Mouse (Mus musculus): ENCODE results near the gene Kctd18. TPM values are rescaled to one million over a fixed set of nuclear protein-coding genes. Genes with fewer than 3 reads are reported as not detected.
"Not testable (repeated sequence)": the region's sequence is repeated elsewhere in the genome, so short reads cannot be mapped to it uniquely, and the experiment has no call there.

Kctd18 gene
- polyA plus RNA-seq, 1 experiment from 2014 or later, result 21.0 TPM

DNA sequence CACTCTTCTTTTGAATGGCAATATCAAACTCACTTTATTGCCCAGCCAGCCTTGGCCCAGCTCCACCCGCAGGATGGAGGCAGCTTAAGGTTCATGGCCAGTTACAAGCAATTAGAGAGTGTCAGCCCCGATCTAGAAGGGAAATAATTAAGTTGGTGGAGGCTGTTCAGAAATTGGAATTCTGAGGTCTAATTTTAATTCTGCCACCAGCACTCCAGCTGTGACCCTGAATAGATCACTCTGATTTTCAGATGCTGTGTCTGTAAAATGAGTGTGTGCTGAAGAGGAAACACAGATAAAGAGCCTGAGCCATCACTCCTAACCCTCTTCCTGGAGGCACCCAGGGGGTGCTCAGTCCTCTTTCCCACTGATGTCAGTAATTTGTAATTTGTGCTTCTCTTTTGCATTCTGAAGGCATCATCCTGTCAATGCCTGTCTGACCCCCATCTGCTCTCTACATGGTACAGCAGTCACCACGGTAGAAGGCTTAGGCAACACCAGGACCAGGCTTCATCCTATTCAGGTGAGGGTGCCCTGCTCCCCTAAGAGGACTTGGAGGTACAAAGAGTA is 28.1 kb upstream of the Kctd18 start:
- Histone ChIP-seq H3K27ac (ENCODE audit: low read depth, low read length) (no peak overlapping the region), H3K4me1 (ENCODE audit: control insufficient read depth, insufficient read depth, low read length) (no peaks in the 10 kb centered on the region), H3K27me3 (ENCODE audit: control insufficient read depth, insufficient read depth, low read length) (no peaks in the 10 kb centered on the region), H3K9me3 (ENCODE audit: control insufficient read depth, low read length) (no peaks in the 10 kb centered on the region), H3K9ac (ENCODE audit: low read length) (no peak overlapping the region), H3K4me2 (ENCODE audit: low read depth) (no peak overlapping the region), H3K36me3 (ENCODE audit: control insufficient read depth, insufficient read depth, low read length) (no peaks in the 10 kb centered on the region), H3K4me3 (ENCODE audit: low read depth, low read length) (no peak overlapping the region)
- DNase-seq (ENCODE audit: low spot score), result no peak
- no peak for ATAC-seq (ENCODE audit: insufficient read depth, low FRiP score, low TSS enrichment)
- 70% methylated on average over 3 of the region's 3 CpGs for WGBS

DNA sequence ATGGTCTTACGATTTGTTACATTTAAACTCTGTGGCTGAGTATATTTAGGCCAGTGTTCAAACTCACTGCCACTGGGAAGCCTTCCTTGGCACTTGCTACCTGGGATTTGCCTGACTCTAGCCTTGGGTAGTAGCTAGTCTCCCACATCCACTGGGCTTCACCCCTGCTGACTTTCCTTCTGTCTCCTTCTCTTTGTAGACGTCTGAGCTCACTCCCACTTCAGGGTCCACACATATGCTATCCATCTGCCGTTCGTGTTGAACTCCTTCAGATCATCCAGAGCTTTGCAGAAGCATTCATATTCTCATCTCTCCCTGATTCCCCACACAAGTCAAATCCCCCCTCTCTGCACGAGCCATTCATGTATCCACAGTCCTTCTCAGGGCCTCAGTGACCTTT is 26.8 kb upstream of the Kctd18 start:
- Histone ChIP-seq H3K4me2 (ENCODE audit: low read depth) (no peak overlapping the region), H3K9me3 (ENCODE audit: control insufficient read depth, low read length) (no peaks in the 10 kb centered on the region), H3K27me3 (ENCODE audit: control insufficient read depth, insufficient read depth, low read length) (no peaks in the 10 kb centered on the region), H3K9ac (ENCODE audit: low read length) (no peak overlapping the region), H3K27ac (ENCODE audit: low read depth, low read length) (no peak overlapping the region), H3K4me3 (ENCODE audit: low read depth, low read length) (no peak overlapping the region), H3K4me1 (ENCODE audit: control insufficient read depth, insufficient read depth, low read length) (no peaks in the 10 kb centered on the region), H3K36me3 (ENCODE audit: control insufficient read depth, insufficient read depth, low read length) (no peaks in the 10 kb centered on the region)
- DNase-seq (ENCODE audit: low spot score), result no peak
- WGBS, result 74% methylated on average over 5 of the region's 5 CpGs
- no peak for ATAC-seq (ENCODE audit: insufficient read depth, low FRiP score, low TSS enrichment)

DNA sequence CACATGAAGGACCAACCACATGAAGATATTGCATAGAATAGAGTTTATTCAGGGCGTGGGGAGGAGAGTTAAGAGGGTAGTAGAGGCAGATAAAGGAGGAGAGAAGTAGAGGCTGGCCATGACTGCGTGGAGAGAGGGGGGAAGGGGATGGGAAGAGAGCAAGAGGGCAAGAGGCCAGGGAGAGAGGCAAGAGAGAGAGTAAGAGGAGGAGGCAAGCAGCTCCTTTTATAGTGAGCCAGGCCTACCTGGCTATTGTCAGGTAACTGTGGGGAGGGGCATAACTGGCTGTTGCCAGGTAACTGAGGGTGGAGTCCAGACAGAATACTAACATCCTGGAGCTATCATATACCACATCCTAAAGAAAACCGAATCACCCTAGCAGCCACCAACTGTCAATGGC is 26.3 kb upstream of the Kctd18 start:
- H3K4me1 ChIP-seq (ENCODE audit: control insufficient read depth, insufficient read depth, low read length), result no peaks in the 10 kb centered on the region
- H3K9ac ChIP-seq (ENCODE audit: low read length), result no peak overlapping the region
- H3K4me3 ChIP-seq (ENCODE audit: low read depth, low read length), result no peak overlapping the region
- H3K27ac ChIP-seq (ENCODE audit: low read depth, low read length), result no peak overlapping the region
- no peak overlapping the region for H3K4me2 ChIP-seq (ENCODE audit: low read depth)
- no peaks in the 10 kb centered on the region for H3K36me3 ChIP-seq (ENCODE audit: control insufficient read depth, insufficient read depth, low read length)
- ATAC-seq (ENCODE audit: insufficient read depth, low FRiP score, low TSS enrichment), result no peak
- H3K27me3 ChIP-seq (ENCODE audit: control insufficient read depth, insufficient read depth, low read length), result no peaks in the 10 kb centered on the region
- no peaks in the 10 kb centered on the region for H3K9me3 ChIP-seq (ENCODE audit: control insufficient read depth, low read length)
- no peak for DNase-seq (ENCODE audit: low spot score)
- WGBS, result 75% methylated on average over 3 of the region's 3 CpGs

DNA sequence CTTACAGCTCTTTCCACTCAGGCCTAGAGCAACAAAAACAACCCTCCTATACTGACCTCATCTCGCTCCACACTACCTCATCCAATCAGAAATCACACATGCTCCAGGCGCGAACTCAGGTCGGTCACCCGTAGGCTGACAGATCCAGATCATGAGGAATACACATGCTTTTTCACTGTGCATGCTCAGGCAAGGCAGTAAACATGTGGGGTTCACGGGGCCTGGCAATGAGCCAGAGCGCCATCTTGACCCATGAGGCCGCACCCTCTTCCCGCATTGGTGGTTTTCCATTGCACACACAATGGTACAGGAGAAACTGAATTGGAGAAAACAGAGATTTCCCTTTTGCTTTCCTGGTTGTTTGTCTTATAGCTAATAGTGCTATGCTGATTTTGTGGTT is 18.6 kb upstream of the Kctd18 start:
- 93% methylated on average over 9 of the region's 9 CpGs for WGBS
- H3K27me3 ChIP-seq (ENCODE audit: control insufficient read depth, insufficient read depth, low read length); H3K36me3 ChIP-seq (ENCODE audit: control insufficient read depth, insufficient read depth, low read length); ATAC-seq (ENCODE audit: insufficient read depth, low FRiP score, low TSS enrichment); H3K9ac ChIP-seq (ENCODE audit: low read length); H3K27ac ChIP-seq (ENCODE audit: low read depth, low read length); H3K4me2 ChIP-seq (ENCODE audit: low read depth); DNase-seq (ENCODE audit: low spot score); H3K4me1 ChIP-seq (ENCODE audit: control insufficient read depth, insufficient read depth, low read length); H3K4me3 ChIP-seq (ENCODE audit: low read depth, low read length); H3K9me3 ChIP-seq (ENCODE audit: control insufficient read depth, low read length): not testable (repeated sequence)

DNA sequence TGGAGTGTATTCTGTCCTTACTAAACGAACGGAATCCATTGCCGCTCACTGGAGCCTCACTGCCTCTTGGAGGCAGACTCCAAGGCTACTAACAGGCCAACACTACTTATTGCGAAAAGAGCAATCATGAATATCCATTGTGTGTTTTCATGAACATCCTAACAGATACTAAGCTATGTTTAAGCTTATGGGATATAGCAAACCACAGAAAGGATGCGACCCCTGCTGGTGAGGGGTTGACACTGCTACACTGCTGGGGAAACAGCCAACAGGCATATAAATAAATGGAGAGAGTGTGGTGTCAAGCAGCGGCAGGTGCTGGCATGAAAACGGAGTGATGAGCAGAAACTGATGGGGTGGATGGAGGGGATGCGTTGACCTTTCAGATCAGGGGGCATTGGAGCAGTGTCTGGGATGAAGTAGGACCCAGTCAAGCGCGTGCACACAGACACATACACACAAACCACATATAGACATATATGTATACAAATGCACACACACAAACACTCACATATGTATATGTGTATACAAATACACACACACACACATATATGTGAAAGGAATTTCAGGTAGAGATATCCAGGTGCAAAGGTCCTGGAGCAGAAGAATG is 12.5 kb upstream of the Kctd18 start:
- peak; percentile 73; the same call in 1 of the 2 replicates for ATAC-seq (ENCODE audit: insufficient read depth, low FRiP score, low TSS enrichment)

DNA sequence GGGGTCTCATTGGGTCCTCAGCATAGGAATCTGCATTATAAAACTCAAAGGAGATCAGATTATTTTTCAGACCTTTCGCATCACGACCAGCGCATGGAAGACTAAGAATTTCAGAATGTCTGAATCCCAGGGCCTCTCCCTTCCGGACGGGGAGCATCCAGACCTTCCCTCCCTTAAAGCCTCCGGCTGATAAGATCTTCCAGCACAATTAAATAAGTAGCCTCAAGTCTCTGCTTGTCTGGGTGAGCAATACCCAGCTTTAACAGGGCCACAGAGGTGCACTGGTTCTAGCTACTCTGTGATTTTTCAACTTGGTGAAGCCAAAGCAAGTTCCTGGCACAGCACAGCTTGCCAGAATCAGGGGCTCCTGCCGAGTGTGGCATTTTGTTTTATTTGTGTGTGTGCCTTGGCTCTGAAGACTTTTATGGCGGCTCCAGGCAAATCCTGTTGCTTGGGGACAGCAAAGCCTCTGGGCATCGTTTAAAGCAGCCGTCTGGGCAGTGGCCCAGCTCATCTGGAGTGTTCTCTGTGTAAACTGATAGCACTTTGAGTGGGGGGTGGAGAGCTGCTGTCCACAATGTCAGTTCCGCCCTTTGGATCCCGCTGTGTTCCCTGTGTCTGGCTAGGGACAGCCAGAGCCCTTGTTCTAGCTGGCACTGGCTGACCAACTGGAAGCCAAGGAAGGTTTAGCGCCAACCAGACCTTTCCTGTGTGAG is 11.6 kb upstream of the Kctd18 start:
- no peak overlapping the region for H3K4me3 ChIP-seq (ENCODE audit: low read depth, low read length)
- H3K4me2 ChIP-seq (ENCODE audit: low read depth), result peak overlapping the region; percentile 9
- H3K27ac ChIP-seq (ENCODE audit: low read depth, low read length), result no peak overlapping the region
- 27% methylated on average over 13 of the region's 13 CpGs for WGBS
- ATAC-seq (ENCODE audit: insufficient read depth, low FRiP score, low TSS enrichment) (no peak), DNase-seq (ENCODE audit: low spot score) (peak; percentile 32)
- 0 out of 2 replicates have a peak, but pooled peaks cover 3% of the 10 kb centered on the region for H3K4me1 ChIP-seq (ENCODE audit: control insufficient read depth, insufficient read depth, low read length)
- no peaks in the 10 kb centered on the region for H3K36me3 ChIP-seq (ENCODE audit: control insufficient read depth, insufficient read depth, low read length)
- no peaks in the 10 kb centered on the region for H3K9me3 ChIP-seq (ENCODE audit: control insufficient read depth, low read length)
- no peaks in the 10 kb centered on the region for H3K27me3 ChIP-seq (ENCODE audit: control insufficient read depth, insufficient read depth, low read length)
- H3K9ac ChIP-seq (ENCODE audit: low read length), result 0 out of 2 replicates have a peak overlapping the region, but pooled peaks have one; percentile 3

More for the DNA sequence above, 12.5 kb upstream of the Kctd18 start:
- no peak overlapping the region for H3K27ac ChIP-seq (ENCODE audit: low read depth, low read length)
- DNase-seq (ENCODE audit: low spot score), result peak; percentile 80
- H3K9me3 ChIP-seq (ENCODE audit: control insufficient read depth, low read length), result no peaks in the 10 kb centered on the region
- H3K9ac ChIP-seq (ENCODE audit: low read length), result no peak overlapping the region
- H3K36me3 ChIP-seq (ENCODE audit: control insufficient read depth, insufficient read depth, low read length), result no peaks in the 10 kb centered on the region
- no peaks in the 10 kb centered on the region for H3K27me3 ChIP-seq (ENCODE audit: control insufficient read depth, insufficient read depth, low read length)
- 0 out of 2 replicates have a peak, but pooled peaks cover 3% of the 10 kb centered on the region for H3K4me1 ChIP-seq (ENCODE audit: control insufficient read depth, insufficient read depth, low read length)
- H3K4me2 ChIP-seq (ENCODE audit: low read depth), result no peak overlapping the region
- H3K4me3 ChIP-seq (ENCODE audit: low read depth, low read length), result no peak overlapping the region
- 59% methylated on average over 10 of the region's 10 CpGs for WGBS

DNA sequence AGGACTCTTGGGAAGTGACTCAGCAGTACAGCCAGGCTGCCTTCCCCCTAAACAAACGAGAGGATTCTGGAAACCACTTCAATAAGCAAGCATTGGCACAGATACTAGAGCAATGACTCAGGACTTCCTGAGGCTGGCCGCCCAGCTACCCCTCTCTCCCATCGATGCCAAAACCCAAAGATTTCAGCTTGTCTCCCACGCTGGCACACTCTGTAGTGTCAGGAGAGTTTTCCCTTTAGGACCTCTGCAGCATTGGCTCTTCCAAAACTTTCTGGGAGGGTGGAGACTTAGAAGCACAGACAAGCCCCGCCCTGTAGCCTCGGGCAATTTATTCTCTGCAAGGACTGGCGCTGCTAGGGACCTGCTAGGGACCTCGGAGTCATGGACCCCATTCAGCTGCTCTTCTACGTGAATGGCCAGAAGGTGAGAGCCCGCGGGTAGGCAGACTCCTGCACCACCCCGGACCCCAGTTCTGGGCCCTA is 10.9 kb upstream of the Kctd18 start, which contains the start of gene Aox1:
Gene Aox1 (plus strand): TSS at position 296 of the 482 bp plus-strand sequence.
- no peaks in the 10 kb centered on the region for H3K9me3 ChIP-seq (ENCODE audit: control insufficient read depth, low read length)
- H3K27ac ChIP-seq (ENCODE audit: low read depth, low read length), result no peak within 1 kb of the TSS
- peak within 1 kb of the TSS; percentile 9 for H3K4me2 ChIP-seq (ENCODE audit: low read depth)
- 0 out of 2 replicates have a peak, but pooled peaks cover 3% of the 10 kb centered on the region for H3K4me1 ChIP-seq (ENCODE audit: control insufficient read depth, insufficient read depth, low read length)
- 17% methylated on average over 12 of the region's 12 CpGs for WGBS
- H3K4me3 ChIP-seq (ENCODE audit: low read depth, low read length), result no peak within 1 kb of the TSS
- no peaks in the 10 kb centered on the region for H3K27me3 ChIP-seq (ENCODE audit: control insufficient read depth, insufficient read depth, low read length)
- DNase-seq (ENCODE audit: low spot score) (peak; percentile 16), ATAC-seq (ENCODE audit: insufficient read depth, low FRiP score, low TSS enrichment) (no peak)
- 0 out of 2 replicates have a peak within 1 kb of the TSS, but pooled peaks have one; percentile 3 for H3K9ac ChIP-seq (ENCODE audit: low read length)
- no peaks in the 10 kb centered on the region for H3K36me3 ChIP-seq (ENCODE audit: control insufficient read depth, insufficient read depth, low read length)

DNA sequence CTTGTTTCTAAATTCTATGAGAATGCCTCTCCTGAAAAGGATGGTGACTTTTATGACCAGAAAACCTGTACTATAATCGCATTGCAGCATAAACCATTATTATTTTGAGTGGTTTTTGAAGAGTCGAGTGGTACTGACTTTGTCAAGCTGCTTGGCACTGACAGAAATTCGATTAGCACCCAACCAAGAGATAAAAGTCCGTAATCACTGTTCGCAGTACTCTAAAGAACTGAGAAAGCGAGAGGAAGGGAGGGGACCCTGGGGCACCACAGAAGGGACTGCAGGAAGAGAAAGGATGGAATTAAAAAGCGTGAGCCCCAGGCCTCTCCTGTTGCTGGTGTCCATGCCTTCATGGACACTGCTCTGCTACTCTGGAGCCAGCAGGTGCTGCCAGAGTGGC is 9.0 kb upstream of the Kctd18 start:
- Histone ChIP-seq H3K4me3 (ENCODE audit: low read depth, low read length) (no peak overlapping the region), H3K4me2 (ENCODE audit: low read depth) (no peak overlapping the region), H3K27ac (ENCODE audit: low read depth, low read length) (no peak overlapping the region), H3K36me3 (ENCODE audit: control insufficient read depth, insufficient read depth, low read length) (no peaks in the 10 kb centered on the region), H3K4me1 (ENCODE audit: control insufficient read depth, insufficient read depth, low read length) (0 out of 2 replicates have a peak, but pooled peaks cover 3% of the 10 kb centered on the region), H3K9me3 (ENCODE audit: control insufficient read depth, low read length) (no peaks in the 10 kb centered on the region), H3K27me3 (ENCODE audit: control insufficient read depth, insufficient read depth, low read length) (no peaks in the 10 kb centered on the region), H3K9ac (ENCODE audit: low read length) (no peak overlapping the region)
- DNase-seq (ENCODE audit: low spot score) (no peak), ATAC-seq (ENCODE audit: insufficient read depth, low FRiP score, low TSS enrichment) (no peak)
- WGBS, result 89% methylated on average over 7 of the region's 7 CpGs

Data from neural tube, embryonic 11.5 days (tissue).